Mouse (Mus musculus) bone marrow, adult 2 months (tissue): Measurements from ENCODE around the gene Ccdc142.

ENCODE experiments used
- CTCF ChIP-seq: fragments of 200-500 bp; IDR thresholded peaks from 2 replicates; pipeline ENCODE4 v1.5.1; 2011; ENCODE audit warnings: low read length, control low read depth; ENCODE audit not compliant: control insufficient read depth, insufficient read depth
- POLR2A ChIP-seq: fragments of 200-500 bp; IDR thresholded peaks from 2 replicates; pipeline ENCODE4 v1.6.1; 2011; ENCODE audit warnings: low read depth, mild to moderate bottlenecking, control low read depth, low read length, borderline replicate concordance; ENCODE audit not compliant: control insufficient read depth

DNA sequence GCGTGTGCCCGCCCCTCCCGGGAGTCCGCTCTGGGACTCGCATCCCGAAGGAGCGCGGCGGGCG, 31.3 kb upstream of the Ccdc142 start, which contains the start of gene Tlx2:
- TF ChIP-seq POLR2A (no peak), CTCF (no peak)
